Mouse (Mus musculus) heart, postnatal 0 days (tissue): ENCODE measurements around the gene Psap.

Experiments
- CTCF ChIP-seq: IDR thresholded peaks from 2 replicates; pipeline ENCODE4 v1.5.1; 2016; ENCODE audit warnings: antibody characterized with exemption, control low read depth, low read depth
- EP300 ChIP-seq: IDR thresholded peaks from 2 replicates; pipeline ENCODE4 v1.6.1; 2016; ENCODE audit warnings: antibody characterized with exemption, low read depth

GRCm38 (mm10) chr10:60310629-60311028, 33.2 kb downstream of the Psap start:
- TF ChIP-seq EP300, result no peak
- TF ChIP-seq CTCF, result no peak
